Mouse (Mus musculus): ENCODE results near the gene Olfr463.

The Olfr463 gene

GRCm38 (mm10) chr11:87847884-87848283 is 49.3 kb downstream of the Olfr463 start:
- DNase-seq (ENCODE audit: low read depth, low spot score), result no peak

- DNase-seq (ENCODE audit: low read depth, low spot score), result no peak
Measured at GRCm38 (mm10) chr11:87846968-87847600, 50.1 kb downstream of the Olfr463 start.
